Mouse (Mus musculus) mammary gland, adult 2 months (tissue): Measurements from ENCODE around the gene Pax4. TPM values are rescaled to one million over a fixed set of nuclear protein-coding genes. Genes with fewer than 3 reads are reported as not detected.

Experiments
- polyA plus RNA-seq: library from polyadenylated mRNA; depleted of rRNA; stranded (reverse); fragments of >200 nt; gene quantifications from 2 replicates; pipeline ENCODE4 v1.2.3, GENCODE M21; 2012; ENCODE audit warnings: low replicate concordance; rRNA removed

The Pax4 gene
- polyA plus RNA-seq, result not detected in 2 replicates

DNA sequence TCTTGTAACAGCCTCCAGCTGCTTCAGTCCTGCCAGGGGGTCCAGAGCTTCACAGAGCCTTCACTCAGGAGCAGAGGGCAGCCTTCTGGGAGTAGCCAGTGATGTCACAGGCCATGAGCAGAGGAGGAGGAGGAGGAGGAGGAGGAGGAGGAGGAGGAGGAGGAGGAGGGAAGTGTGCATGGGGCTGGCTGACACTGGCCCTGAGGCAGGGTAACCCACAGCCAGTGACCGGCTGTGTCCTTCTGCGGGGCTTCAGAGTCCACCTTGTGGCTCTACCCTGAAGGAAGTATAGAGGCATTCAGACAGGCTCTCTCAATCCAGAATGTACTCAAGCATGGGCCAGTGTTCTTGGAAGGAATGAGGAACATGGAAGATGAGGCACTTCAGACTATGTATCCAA lies at the start of gene Pax4:
TSS of gene Pax4 (minus strand) at position 101 of the 400 bp plus-strand sequence.

GRCm38 (mm10) chr6:28474839-28475238 lies 25.7 kb upstream of the Pax4 start, which contains the start of gene Snd1:
Gene Snd1 (plus strand): TSS chr6:28475139.

GRCm38 (mm10) chr6:28428290-28428689 lies 20.9 kb downstream of the Pax4 start, which contains the start of gene Gcc1:
Gene Gcc1 (minus strand): TSS chr6:28428390.

DNA sequence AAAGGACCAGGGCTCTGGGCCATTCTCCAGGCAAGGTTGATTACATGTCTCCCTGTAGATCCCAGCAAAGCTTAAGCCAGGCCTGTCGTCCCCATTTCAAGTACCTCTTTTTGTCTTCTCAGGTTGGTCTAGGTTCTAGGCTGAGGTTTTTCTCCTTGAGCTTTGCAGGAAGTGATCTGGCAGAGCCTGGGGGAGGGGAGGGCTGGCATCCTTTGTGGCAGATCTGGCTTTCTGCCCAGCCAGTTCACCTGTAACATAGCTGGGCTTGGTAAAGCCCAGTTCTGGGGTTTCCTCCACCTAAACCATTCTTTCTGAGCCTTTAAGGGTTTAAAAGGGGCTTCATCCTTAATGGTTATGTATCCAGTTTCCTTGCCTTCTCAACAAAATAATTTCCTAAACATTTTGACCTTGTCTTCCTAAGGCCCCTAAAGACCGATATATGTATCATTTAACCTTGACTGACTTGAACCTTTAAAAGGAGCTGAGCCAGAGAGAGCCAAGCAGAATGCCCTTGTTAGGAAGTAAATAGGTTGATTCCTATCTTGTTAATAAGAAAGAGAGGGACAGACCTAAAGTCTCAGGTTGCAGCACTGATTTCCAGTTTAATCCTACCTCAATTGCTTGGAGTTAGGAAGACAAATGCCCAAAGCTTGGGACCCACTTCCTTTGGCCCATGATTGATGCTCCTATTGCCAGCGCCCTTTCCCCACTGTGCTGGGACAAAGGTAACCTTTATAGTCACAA lies 21.9 kb downstream of the Pax4 start, which contains the start of gene Fscn3:
TSS of gene Fscn3 (plus strand) at position 694 of the 744 bp plus-strand sequence.

GRCm38 (mm10) chr6:28423313-28423712 lies 25.8 kb downstream of the Pax4 start, which contains the start of gene Arf5:
Gene Arf5 (plus strand): TSS chr6:28423560.

GRCm38 (mm10) chr6:28397681-28398203 lies 51.4 kb downstream of the Pax4 start, which contains the start of gene Zfp800:
Gene Zfp800 (minus strand): TSS chr6:28398005.

Other genes starting within 250 kb of the Pax4 start
- gene Zfp800, start 51.3 kb downstream of the Pax4 start, polyA plus RNA-seq, result 2.7 and 5.5 TPM in 2 replicates
- 469 and 670 TPM in 2 replicates for gene Arf5, start 25.8 kb downstream of the Pax4 start, polyA plus RNA-seq
- not detected in 2 replicates for gene Fscn3, start 21.6 kb downstream of the Pax4 start, polyA plus RNA-seq
- gene Gcc1, start 21.0 kb downstream of the Pax4 start, polyA plus RNA-seq, result 4.7 and 7.6 TPM in 2 replicates
- gene Snd1, start 25.8 kb upstream of the Pax4 start, polyA plus RNA-seq, result 61.5 and 83.7 TPM in 2 replicates